Mouse (Mus musculus): Measurements from ENCODE around the gene Usp32. TPM values are rescaled to one million over a fixed set of nuclear protein-coding genes. Genes with fewer than 3 reads are reported as not detected.

The Usp32 gene
- polyA plus RNA-seq, 1 experiment: 5.4 TPM

GRCm38 (mm10) chr11:84957591-84958270 lies 182.2 kb downstream of the Usp32 start, which contains the start of gene Car4:
Car4 (plus strand) TSS chr11:84957786.
- Histone ChIP-seq H3K36me3 (ENCODE audit: control insufficient read depth, insufficient read depth, low read length) (no peaks in the 10 kb centered on the region), H3K27me3 (ENCODE audit: control insufficient read depth, insufficient read depth, low read length) (peaks cover 10% of the 10 kb centered on the region), H3K4me3 (ENCODE audit: extremely low read depth, insufficient read depth, insufficient read length) (no peak within 1 kb of the TSS), H3K27ac (ENCODE audit: insufficient read depth, low read length) (no peak within 1 kb of the TSS), H3K4me1 (ENCODE audit: control insufficient read depth, insufficient read depth, insufficient read length) (no peaks in the 10 kb centered on the region)
- DNase-seq (ENCODE audit: low read depth in 1 of 2, low spot score in 2 of 2): no peak
- TF ChIP-seq POLR2A (IDR thresholded peaks at IDR 0.05; ENCODE audit: low read depth, low read length): no peak
- 5% methylated on average over 49 of the region's 49 CpGs for WGBS

GRCm38 (mm10) chr11:84957171-84957570 lies 182.8 kb downstream of the Usp32 start:
- no peak for TF ChIP-seq CTCF (IDR thresholded peaks at IDR 0.05; ENCODE audit: extremely low read depth, insufficient read depth, insufficient read length, insufficient replicate concordance)
- TF ChIP-seq POLR2A (IDR thresholded peaks at IDR 0.05; ENCODE audit: low read depth, low read length): no peak
- 9% methylated on average over 15 of the region's 15 CpGs for WGBS
- Histone ChIP-seq H3K27ac (ENCODE audit: insufficient read depth, low read length) (no peak overlapping the region), H3K27me3 (ENCODE audit: control insufficient read depth, insufficient read depth, low read length) (peaks cover 10% of the 10 kb centered on the region), H3K36me3 (ENCODE audit: control insufficient read depth, insufficient read depth, low read length) (no peaks in the 10 kb centered on the region), H3K4me1 (ENCODE audit: control insufficient read depth, insufficient read depth, insufficient read length) (no peaks in the 10 kb centered on the region), H3K4me3 (ENCODE audit: extremely low read depth, insufficient read depth, insufficient read length) (no peak overlapping the region)
- DNase-seq (ENCODE audit: low read depth in 1 of 2, low spot score in 2 of 2): no peak

GRCm38 (mm10) chr11:84956400-84956799 lies 183.6 kb downstream of the Usp32 start:
- Histone ChIP-seq H3K27me3 (ENCODE audit: control insufficient read depth, insufficient read depth, low read length) (peaks cover 10% of the 10 kb centered on the region), H3K4me1 (ENCODE audit: control insufficient read depth, insufficient read depth, insufficient read length) (no peaks in the 10 kb centered on the region), H3K4me3 (ENCODE audit: extremely low read depth, insufficient read depth, insufficient read length) (no peak overlapping the region), H3K27ac (ENCODE audit: insufficient read depth, low read length) (no peak overlapping the region), H3K36me3 (ENCODE audit: control insufficient read depth, insufficient read depth, low read length) (no peaks in the 10 kb centered on the region)
- WGBS: 24% methylated on average over 5 of the region's 5 CpGs
- DNase-seq (ENCODE audit: low read depth in 1 of 2, low spot score in 2 of 2): no peak
- TF ChIP-seq CTCF (IDR thresholded peaks at IDR 0.05; ENCODE audit: extremely low read depth, insufficient read depth, insufficient read length, insufficient replicate concordance) (no peak), POLR2A (IDR thresholded peaks at IDR 0.05; ENCODE audit: low read depth, low read length) (no peak)

- TF ChIP-seq CTCF (IDR thresholded peaks at IDR 0.05; ENCODE audit: extremely low read depth, insufficient read depth, insufficient read length, insufficient replicate concordance) (no peak), POLR2A (IDR thresholded peaks at IDR 0.05; ENCODE audit: low read depth, low read length) (no peak)
- no peak overlapping the region for H3K4me3 ChIP-seq (ENCODE audit: extremely low read depth, insufficient read depth, insufficient read length)
- peaks cover 4% of the 10 kb centered on the region; the same call in 1 of the 2 replicates for H3K27me3 ChIP-seq (ENCODE audit: control insufficient read depth, insufficient read depth, low read length)
- no peak overlapping the region for H3K27ac ChIP-seq (ENCODE audit: insufficient read depth, low read length)
- WGBS: 56% methylated on average over 2 of the region's 2 CpGs
- no peaks in the 10 kb centered on the region for H3K36me3 ChIP-seq (ENCODE audit: control insufficient read depth, insufficient read depth, low read length)
- H3K4me1 ChIP-seq (ENCODE audit: control insufficient read depth, insufficient read depth, insufficient read length): no peaks in the 10 kb centered on the region
- no peak for DNase-seq (ENCODE audit: low read depth in 1 of 2, low spot score in 2 of 2)
These were observed 187.3 kb downstream of the Usp32 start for GRCm38 (mm10) chr11:84952611-84953010.

GRCm38 (mm10) chr11:84948526-84948925 lies 191.4 kb downstream of the Usp32 start:
- DNase-seq (ENCODE audit: low read depth in 1 of 2, low spot score in 2 of 2): no peak
- WGBS: 52% methylated on average over 3 of the region's 3 CpGs

GRCm38 (mm10) chr11:84948114-84948513 lies 191.8 kb downstream of the Usp32 start:
- H3K4me1 ChIP-seq (ENCODE audit: control insufficient read depth, insufficient read depth, insufficient read length): no peaks in the 10 kb centered on the region
- H3K27me3 ChIP-seq (ENCODE audit: control insufficient read depth, insufficient read depth, low read length): peaks cover 11% of the 10 kb centered on the region; the same call in 1 of the 2 replicates
- DNase-seq (ENCODE audit: low read depth in 1 of 2, low spot score in 2 of 2): no peak
- H3K27ac ChIP-seq (ENCODE audit: insufficient read depth, low read length): no peak overlapping the region
- no peak overlapping the region for H3K4me3 ChIP-seq (ENCODE audit: extremely low read depth, insufficient read depth, insufficient read length)
- no peaks in the 10 kb centered on the region for H3K36me3 ChIP-seq (ENCODE audit: control insufficient read depth, insufficient read depth, low read length)
- no peak for TF ChIP-seq CTCF (IDR thresholded peaks at IDR 0.05; ENCODE audit: extremely low read depth, insufficient read depth, insufficient read length, insufficient replicate concordance)
- TF ChIP-seq POLR2A (IDR thresholded peaks at IDR 0.05; ENCODE audit: low read depth, low read length): no peak
- 69% methylated on average over 3 of the region's 3 CpGs for WGBS

More at GRCm38 (mm10) chr11:84948526-84948925, 191.4 kb downstream of the Usp32 start:
- no peak overlapping the region for H3K27ac ChIP-seq (ENCODE audit: insufficient read depth, low read length)
- TF ChIP-seq POLR2A (IDR thresholded peaks at IDR 0.05; ENCODE audit: low read depth, low read length) (no peak), CTCF (IDR thresholded peaks at IDR 0.05; ENCODE audit: extremely low read depth, insufficient read depth, insufficient read length, insufficient replicate concordance) (no peak)
- no peaks in the 10 kb centered on the region for H3K4me1 ChIP-seq (ENCODE audit: control insufficient read depth, insufficient read depth, insufficient read length)
- no peaks in the 10 kb centered on the region for H3K36me3 ChIP-seq (ENCODE audit: control insufficient read depth, insufficient read depth, low read length)
- peaks cover 9% of the 10 kb centered on the region; the same call in 1 of the 2 replicates for H3K27me3 ChIP-seq (ENCODE audit: control insufficient read depth, insufficient read depth, low read length)
- H3K4me3 ChIP-seq (ENCODE audit: extremely low read depth, insufficient read depth, insufficient read length): no peak overlapping the region

- Histone ChIP-seq H3K4me3 (ENCODE audit: extremely low read depth, insufficient read depth, insufficient read length) (no peak overlapping the region), H3K27ac (ENCODE audit: insufficient read depth, low read length) (no peak overlapping the region), H3K27me3 (ENCODE audit: control insufficient read depth, insufficient read depth, low read length) (peaks cover 11% of the 10 kb centered on the region; the same call in 1 of the 2 replicates), H3K4me1 (ENCODE audit: control insufficient read depth, insufficient read depth, insufficient read length) (no peaks in the 10 kb centered on the region), H3K36me3 (ENCODE audit: control insufficient read depth, insufficient read depth, low read length) (no peaks in the 10 kb centered on the region)
- no peak for DNase-seq (ENCODE audit: low read depth in 1 of 2, low spot score in 2 of 2)
- TF ChIP-seq POLR2A (IDR thresholded peaks at IDR 0.05; ENCODE audit: low read depth, low read length) (no peak), CTCF (IDR thresholded peaks at IDR 0.05; ENCODE audit: extremely low read depth, insufficient read depth, insufficient read length, insufficient replicate concordance) (no peak)
- 77% methylated on average over 6 of the region's 6 CpGs for WGBS
These were observed 192.8 kb downstream of the Usp32 start for GRCm38 (mm10) chr11:84947206-84947605.
